Mouse (Mus musculus) cortical plate, adult 2 months (tissue): ENCODE results near the gene Ildr2.

Experiments
- CTCF ChIP-seq: fragments of 200-500 bp; IDR thresholded peaks from 2 replicates; pipeline ENCODE4 v1.5.1; 2011; ENCODE audit warnings: mild to moderate bottlenecking, control low read depth, low read length; ENCODE audit not compliant: insufficient read depth; ENCODE audit errors: extremely low read depth
- POLR2A ChIP-seq: fragments of 200-500 bp; IDR thresholded peaks from 2 replicates; pipeline ENCODE4 v1.6.1; 2011; ENCODE audit warnings: mild to moderate bottlenecking, low read length, control low read depth; ENCODE audit not compliant: insufficient read depth; ENCODE audit errors: extremely low read depth

GRCm38 (mm10) chr1:166330752-166331151, 76.8 kb downstream of the Ildr2 start:
- no peak for TF ChIP-seq CTCF
- TF ChIP-seq POLR2A: no peak
